Mouse (Mus musculus) small intestine, adult 2 months (tissue): Measurements from ENCODE around the gene Bbof1.

Experiments used
- CTCF ChIP-seq: fragments of 200-500 bp; IDR thresholded peaks from 2 replicates; pipeline ENCODE4 v1.5.1; 2012; ENCODE audit warnings: low read depth, mild to moderate bottlenecking, control low read depth, inconsistent platforms, low read length, moderate library complexity, mixed read lengths; ENCODE audit not compliant: insufficient replicate concordance, insufficient read length; ENCODE audit errors: extremely low read depth
- POLR2A ChIP-seq: fragments of 200-500 bp; IDR thresholded peaks from 2 replicates; pipeline ENCODE4 v1.6.1; 2012; ENCODE audit warnings: low read depth, mild to moderate bottlenecking, control low read depth, inconsistent platforms, low read length, moderate library complexity

DNA sequence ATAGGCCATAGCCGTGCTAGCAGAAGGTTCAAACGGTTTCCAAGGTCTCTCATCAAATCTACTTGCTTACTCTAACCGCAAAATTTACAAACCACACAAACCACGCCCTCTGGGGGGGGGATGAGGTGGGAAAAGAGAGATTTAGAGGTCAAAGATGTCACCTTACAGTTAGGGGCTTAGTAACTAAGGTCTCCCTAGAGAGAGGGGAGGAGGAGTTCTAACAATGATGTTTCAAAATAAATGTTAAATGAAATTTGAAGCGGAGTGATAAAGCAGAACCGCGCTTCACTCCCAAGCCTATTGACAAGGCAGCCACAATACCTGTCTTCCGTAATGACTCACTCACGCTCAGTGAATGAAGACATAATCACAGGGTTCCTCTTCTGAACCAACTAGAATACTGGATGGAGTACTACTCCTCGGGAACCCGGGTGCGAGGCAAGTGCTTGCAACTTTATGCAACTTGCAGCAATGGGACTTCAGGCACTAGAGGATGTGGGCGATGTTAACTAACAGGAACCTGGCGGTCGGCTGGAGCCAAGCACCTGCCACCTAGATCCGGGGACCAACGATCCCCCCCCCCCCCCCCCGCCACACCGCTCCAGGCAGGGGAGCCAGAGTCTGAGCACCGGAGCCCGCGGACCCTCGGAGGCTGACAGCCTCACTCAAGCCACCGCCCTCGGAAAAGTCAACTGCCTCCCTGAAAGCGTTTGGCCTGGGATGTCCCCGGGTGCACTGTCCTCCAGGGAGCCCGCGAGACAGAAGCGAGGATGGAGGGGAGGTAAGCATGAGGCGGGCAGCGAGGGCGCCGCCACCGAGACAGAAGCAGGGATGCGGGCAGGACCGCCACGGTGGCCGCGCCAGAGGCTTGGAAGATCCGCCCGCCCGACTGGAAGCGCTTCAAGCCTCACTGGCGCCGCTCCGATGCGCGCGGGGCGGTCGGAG lies 725 bp upstream of the Bbof1 start:
- TF ChIP-seq POLR2A: no peak
- no peak for TF ChIP-seq CTCF
